Mouse (Mus musculus): ENCODE results near the gene Cog6.

Gene Cog6

GRCm38 (mm10) chr3:53016436-53017340 lies at the start of gene Cog6:
TSS of gene Cog6 (minus strand) at chr3:53017237.
- DNase-seq = peak; percentile 88 to 90

DNA sequence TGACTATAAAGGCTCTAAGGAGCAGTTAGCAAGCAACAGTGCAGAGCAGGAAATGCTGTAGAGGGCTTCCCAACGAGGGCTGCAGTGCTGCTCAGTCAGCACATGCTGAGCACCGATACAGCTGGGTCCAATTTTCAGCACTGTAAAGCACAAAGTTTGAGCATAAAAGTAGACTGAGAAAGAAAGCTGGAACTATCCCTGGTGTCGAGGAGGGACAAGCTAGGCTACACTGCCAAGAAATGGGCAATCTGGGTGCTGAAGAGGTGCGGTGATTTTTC lies 49.0 kb upstream of the Cog6 start:
- DNase-seq = no peak

DNA sequence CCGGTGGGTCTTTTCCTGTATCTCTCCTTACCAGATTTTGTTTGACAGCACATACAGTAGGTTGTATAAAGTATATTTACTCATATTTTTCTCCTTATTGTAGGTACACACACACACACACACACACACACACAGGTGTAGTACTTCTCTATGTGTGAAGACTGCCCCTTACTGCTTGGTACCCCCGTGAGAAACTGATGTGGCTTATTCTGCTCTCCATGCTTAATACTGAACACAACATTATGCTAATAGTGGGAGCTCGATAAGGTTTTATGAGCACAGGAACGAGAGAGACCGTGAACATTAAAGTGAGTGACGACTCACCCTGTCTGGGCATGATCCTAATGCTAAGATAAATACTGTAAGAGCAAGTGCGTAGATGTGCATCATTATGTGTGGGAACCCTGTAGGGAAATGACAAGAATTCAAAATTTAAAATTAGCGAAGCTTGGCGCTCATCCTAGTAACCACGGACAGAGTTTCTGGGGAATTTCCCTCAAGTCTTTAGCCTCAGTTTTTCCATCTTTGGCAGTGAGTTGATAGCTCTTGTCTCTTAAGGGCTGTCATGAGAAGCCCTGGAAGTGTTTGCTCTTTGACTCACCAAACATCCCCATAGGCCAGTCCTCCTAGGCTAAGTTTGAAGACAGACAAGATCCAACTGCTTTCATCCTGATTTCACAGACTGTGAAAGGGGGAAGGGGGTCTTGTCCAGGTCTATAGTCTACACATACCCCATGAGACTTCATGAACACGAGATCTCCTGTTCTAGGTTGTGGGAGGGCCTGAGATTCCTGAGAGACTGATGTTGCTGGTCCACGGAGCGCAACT lies 48.4 kb upstream of the Cog6 start:
- no peak for DNase-seq

DNA sequence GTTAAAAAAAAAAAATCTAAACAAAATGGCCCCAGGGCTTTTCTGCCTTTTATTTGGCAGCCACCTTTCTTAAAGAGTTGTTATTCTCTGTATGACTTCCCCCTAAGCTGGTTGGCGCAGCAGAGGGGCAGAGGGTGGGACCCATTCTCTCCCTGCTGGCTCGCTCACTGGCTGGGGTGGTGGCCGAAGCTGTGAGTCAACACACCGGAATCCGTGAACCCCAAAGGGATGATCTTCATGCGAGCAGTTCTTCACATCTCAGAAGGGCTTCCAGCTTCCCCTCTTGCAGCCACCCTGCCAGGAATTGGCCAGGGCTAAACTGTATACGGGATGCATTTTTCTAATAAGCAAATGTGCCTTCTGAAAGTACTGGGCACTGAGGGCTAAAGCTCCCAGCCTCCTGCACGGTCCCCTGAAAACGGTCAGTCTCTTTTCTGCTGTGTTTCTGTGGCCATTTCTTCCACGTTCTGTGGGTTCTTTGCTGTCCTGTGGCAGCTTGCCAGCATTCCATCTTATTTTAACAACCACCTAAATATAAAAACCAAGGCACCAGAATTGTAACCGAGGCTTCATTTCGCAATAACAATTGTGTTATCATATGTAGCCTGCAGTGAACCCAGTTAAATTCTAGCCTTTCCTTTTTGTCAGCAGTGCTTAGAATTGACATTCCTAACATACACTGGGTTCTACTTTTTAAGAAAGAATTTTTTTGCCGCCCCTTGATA lies 46.5 kb upstream of the Cog6 start:
- peak in 1 of 2 experiments; percentile 32 for DNase-seq

DNA sequence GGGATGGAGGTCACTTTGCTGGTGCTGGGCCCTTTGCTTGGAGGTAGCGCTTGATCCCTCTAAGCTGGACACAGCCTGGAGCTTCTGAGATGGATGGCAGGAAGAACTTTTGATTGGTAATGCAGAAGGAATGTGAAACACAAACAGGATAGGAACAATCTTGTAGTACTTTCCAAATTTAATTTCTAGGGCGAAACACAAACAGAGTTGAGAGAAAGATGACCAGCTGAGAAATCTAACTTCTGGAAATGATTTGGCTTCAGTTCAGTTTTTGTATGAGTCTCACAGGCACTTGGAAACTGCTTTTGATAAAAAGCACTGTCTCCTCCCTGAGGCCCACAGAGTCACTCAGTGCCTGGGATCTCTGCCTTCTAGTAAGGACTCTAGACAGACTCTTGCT lies 42.9 kb upstream of the Cog6 start:
- DNase-seq = peak in 1 of 2 experiments; percentile 54

- DNase-seq = peak in 1 of 2 experiments; percentile 40
Measured at GRCm38 (mm10) chr3:53056430-53056829, 39.4 kb upstream of the Cog6 start.

DNA sequence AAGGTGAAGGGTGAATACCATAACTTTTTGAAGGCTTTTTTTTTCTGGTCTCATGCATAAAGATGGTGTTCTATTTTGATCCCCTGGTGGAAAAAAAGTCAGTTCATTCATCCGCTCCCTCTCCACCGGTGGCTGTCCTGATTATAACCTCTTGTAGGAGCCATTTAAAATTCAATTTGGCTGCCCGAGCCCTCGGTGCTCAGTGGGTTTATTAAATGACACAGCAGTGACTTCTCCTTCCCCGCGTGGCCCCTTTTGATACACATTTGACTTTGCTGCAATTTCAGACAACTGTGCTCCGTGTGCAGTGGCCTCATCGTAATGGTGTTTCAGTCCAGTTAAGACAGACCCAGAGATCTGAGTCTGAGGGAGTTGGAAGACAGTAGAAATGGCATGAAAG lies 35.3 kb upstream of the Cog6 start:
- no peak for DNase-seq

DNA sequence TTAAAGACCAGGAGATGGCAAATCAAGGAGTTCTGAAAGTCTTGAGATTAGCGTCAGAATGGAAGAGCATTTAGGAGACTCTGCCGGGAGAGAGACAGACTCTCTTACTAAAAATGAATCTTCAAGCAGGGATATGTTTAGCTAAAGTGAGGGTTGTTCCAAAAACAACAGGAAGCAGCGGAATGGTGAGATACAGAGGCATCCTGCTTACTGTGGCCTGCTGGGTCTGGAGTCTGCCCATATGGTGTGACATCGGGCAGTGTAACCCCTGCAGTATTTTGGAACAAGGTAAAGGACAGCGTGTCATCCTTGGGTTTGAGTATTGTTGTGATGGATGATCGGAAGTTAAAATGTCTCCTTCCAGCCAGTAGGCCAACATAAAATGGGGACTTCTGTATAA lies 29.3 kb upstream of the Cog6 start:
- DNase-seq = peak in 1 of 2 experiments; percentile 23

- no peak for DNase-seq
Measured at GRCm38 (mm10) chr3:53045697-53046096, 28.7 kb upstream of the Cog6 start.

DNA sequence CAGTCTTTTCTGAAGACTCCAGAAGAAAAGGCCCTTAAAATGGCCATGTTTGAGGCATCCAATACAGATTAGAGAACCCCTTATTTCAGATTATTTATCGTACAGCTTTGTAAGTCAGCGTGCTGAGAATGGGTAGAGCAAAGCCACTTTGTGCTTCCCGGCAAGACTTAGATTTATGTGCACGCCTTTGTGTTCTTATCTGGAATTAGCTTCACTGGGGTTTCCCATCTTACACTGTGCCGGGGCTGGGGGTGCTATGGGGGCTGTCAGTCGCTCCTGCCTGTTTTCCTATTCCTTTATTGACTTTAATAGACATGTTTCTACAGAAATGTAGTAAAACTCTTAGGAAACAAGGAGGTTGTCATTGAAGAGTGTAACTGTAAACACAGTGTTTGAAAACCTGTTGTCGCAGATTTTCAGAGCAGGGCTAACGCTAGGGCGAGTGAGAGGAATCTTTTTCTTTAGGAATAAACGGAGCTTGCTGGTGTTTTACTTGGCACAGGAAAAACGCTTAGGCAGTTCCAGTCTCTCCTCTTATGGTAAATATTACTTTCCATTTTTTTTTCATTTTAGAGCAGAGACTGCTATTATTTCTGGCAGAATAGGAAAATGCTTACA lies 27.8 kb upstream of the Cog6 start:
- no peak for DNase-seq

DNA sequence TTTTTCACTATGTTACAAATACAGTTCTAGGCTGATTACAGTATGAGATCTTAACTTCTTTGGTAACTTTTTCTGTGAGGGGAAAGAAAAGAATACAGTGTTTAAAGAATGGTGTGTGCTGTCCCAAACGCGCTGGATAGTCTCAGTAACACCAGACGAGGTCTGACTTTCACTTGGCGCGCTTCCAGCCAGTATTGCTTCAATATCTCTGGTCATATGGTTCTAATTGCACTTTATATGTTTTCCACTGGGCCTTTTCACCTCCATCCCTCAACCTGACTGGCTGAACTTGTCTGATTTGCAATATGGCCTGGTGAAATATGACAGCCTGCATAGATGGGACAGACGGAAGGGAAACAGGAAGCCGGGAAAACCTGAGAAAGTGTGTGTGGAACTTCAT lies 27.2 kb upstream of the Cog6 start:
- peak; percentile 65 to 76 for DNase-seq

DNA sequence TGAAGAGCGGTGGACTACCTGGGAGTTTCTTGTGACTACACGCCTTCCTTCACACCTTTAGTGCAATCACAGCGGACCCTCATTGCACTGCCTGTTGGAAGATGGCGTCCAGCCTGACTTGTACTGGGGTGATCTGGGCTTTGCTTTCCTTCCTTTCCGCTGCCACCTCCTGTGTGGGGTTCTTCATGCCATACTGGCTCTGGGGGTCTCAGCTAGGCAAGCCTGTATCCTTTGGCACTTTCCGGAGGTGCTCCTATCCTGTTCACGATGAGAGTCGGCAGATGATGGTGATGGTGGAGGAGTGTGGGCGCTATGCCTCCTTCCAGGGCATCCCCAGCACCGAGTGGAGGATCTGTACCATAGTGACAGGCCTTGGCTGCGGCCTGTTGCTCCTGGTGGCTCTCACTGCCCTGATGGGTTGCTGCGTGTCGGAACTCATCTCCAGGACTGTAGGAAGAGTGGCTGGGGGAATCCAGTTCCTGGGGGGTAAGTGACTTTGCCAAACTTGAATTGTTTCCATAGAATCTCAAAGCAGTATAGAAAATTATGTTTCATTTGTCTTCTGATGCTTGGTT lies 26.3 kb upstream of the Cog6 start:
- DNase-seq = no peak

DNA sequence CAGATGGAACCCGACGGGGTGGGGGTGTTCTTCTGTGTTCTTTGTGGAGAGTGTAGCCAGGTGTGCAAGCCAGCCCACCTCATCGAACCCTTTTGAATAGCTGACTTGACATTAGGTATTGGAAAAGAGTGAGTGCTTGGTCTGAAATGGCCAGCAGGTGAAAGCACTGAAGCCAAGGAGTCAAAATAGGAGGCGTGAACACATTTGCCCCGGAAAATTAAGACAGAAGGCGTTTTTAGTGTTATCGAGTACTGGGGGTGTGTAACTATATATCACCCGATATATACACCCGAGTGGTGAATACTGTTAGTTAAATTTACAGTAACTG lies 25.2 kb upstream of the Cog6 start:
- DNase-seq = no peak

GRCm38 (mm10) chr3:53041411-53042239 lies 24.6 kb upstream of the Cog6 start, which contains the start of gene Lhfp:
TSS of gene Lhfp (plus strand) at chr3:53041528.
- peak; percentile 81 to 88 for DNase-seq

DNA sequence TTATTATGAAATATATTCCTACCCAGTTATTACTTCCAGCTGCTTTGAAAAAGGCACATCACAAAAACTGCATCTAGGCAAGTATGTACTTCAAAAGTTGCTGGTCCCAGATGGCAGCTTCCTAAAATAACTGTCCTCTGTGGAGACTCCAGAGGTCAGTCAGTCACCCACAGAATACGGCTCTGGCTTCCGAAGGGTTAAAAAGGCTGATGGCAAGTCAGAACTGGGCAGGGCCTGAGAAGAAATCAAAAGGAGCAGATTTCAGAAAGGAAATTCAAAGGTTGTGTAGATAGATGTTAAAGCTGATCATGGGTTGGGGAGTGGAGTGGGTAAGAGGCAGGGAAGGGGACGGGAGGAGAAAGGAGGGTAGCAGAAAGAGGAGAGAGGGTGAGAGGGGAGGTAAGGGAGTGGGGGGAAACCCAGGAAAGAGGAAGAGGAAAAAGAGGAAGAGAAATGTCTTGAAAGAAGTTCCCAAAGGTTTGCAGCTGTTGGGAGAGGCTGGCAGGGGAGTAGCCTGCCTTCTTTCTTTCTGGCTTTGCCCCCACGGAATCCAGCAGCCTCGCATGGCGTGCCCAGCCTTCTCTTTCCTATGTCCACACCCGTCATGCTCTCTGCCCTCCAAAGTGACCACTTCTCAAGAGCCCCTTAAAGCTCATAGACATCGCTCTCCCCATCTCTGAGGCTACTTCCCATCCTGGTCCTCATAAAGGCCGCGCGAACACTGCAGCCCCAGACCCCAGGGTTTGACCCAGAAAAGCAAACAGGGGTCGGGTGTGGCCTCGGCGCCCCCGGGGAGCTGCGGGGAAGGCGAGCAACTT lies 23.8 kb upstream of the Cog6 start:
- no peak for DNase-seq

- DNase-seq = no peak
Measured at GRCm38 (mm10) chr3:53039746-53040145, 22.7 kb upstream of the Cog6 start.

GRCm38 (mm10) chr3:53038913-53039312 lies 21.9 kb upstream of the Cog6 start:
- DNase-seq = no peak

DNA sequence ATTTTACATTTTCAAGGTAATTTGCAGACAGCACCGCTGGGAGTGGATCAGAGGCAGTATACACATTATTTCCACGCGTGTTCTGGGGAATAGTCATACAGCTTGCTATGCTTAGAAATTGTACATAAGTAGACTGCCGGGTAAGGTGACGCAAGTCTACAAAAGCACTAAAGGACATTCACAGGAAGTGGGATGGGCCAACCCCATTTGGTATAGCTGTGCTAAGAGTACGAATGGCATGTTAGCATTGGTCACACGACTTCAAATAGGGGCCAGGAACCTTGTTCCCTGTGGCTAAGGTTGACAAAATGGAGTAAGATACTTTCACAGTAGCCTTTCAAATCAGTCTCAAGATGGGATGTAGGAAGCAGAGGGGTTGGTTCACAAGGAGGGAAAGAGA lies 19.9 kb upstream of the Cog6 start:
- DNase-seq = no peak

GRCm38 (mm10) chr3:53036076-53036475 lies 19.0 kb upstream of the Cog6 start:
- no peak for DNase-seq

DNA sequence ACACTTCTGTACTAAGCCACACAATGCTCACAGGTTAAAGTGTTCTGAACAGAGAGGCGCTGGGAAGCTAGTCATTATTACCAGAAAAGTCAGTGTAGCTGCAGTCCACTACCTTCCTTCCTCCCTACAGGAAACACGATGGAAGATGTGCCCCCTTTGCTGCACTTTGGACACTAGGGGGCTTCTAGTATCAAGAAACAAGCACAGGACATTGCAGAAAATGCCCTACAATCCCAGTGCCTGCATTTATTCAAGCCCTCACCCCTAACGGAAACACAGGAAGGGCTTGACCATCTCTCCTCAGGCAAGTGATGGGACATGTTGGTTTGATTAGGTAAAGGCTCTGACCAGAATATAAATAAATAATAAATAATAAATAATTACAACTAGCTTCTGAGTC lies 16.4 kb upstream of the Cog6 start:
- peak in 1 of 2 experiments; percentile 40 for DNase-seq

DNA sequence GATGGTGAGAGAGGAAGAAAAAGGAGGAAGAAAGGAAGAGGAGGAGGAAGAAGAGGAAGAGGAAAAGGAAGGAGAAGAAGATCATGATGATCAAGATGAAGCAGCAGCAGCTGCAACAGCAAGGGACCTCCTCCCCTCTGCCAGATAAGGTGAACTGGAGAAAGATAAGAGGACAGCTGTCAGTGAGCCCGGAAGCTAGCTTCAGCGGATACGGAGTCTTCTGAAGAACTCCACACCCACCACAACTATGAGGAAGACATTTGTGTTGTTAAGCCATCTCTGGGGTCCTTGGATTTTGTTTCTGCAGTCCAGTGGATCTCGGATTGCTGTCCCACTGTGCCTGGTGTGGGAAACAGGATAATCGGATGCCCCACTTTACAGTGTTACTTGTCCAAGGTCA lies 15.4 kb upstream of the Cog6 start:
- DNase-seq = no peak
